Mouse (Mus musculus): ENCODE measurements around the gene Emilin1.

Gene Emilin1

GRCm38 (mm10) chr5:30926073-30926472 is 12.9 kb downstream of the Emilin1 start:
- DNase-seq (ENCODE audit: low read depth): no peak

DNA sequence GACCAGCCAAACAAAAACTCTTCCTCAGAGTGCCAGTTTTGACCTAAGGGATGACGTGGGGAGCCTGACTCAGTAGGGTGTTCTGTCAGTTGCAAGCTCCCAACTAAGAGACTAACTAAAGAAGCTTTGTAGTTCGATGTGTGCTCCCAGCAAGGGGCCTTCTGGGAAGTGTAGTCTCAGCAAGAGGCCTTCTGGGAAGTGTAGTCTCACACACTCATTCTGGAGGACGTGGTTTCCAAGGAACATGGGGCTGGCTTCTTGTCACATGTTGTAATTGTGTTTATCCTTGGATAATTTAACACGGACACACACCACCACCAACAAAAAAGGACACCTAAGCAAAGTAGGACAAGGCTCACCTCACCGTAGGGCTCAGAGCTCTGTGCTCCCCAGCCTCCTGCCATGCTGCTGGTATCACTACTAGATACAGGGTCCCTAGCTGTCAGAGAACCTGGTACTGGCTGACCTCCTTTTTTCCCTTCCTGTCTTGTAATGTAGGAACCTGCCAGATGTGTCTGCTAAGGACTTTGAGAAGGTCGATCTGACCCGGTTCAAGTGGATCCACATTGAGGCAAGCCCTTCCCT is 14.8 kb downstream of the Emilin1 start:
- peak; percentile 62 for DNase-seq (ENCODE audit: low read depth)

DNA sequence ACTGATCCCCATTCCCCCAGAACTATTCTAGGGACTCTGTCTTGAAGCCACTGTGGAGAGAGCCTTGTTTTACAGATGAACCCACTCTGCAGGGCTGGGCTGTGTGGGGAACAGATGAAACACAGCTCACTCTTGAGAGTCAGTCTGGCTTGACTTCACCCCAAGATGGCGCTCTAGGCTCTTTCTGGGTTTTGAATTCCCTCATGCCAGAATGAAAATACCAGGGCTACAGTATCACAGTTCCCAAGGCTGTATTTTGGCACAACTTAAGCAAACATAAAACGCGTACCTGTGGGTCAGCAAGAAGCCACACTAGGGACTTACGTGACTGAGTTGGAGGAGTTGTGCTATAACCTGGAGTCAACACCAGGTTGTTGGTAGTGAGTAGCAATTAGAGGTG is 16.9 kb downstream of the Emilin1 start:
- DNase-seq (ENCODE audit: low read depth): peak; percentile 92

DNA sequence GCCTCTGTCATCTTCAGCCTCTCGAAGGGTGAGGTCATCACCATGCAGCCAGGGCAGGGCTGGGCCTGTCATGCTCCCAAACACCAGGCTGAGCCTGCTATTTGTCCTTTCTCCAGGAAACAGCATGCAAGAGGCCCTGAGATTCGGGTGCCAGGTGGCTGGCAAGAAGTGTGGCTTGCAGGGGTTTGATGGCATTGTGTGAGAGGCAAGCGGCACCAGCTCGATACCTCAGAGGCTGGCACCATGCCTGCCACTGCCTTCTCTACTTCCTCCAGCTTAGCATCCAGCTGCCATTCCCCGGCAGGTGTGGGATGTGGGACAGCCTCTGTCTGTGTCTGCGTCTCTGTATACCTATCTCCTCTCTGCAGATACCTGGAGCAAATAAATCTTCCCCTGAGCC is 17.6 kb downstream of the Emilin1 start:
- no peak for DNase-seq (ENCODE audit: low read depth)

DNA sequence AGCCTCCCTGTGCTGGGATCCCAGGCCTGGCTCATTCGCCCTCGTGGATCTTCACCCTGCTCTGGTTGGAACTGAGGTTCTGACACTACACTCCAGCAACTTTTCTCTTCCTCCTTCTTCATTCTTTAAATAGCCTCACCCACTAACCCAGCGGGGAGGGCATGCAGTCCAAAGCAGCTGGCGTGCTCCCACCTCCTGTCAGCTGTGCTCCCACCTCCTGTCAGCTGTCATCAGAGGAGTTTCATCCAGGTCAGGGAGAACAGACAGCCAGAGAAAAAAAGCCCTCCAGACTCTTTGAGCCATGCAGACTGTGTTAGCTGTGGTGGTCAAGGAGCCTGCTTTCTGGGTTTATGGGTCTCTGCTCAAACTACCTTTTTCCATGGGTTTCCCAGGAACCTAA is 18.2 kb downstream of the Emilin1 start:
- DNase-seq (ENCODE audit: low read depth): no peak

- DNase-seq (ENCODE audit: low read depth): no peak
Observed at GRCm38 (mm10) chr5:30933705-30934104, 20.5 kb downstream of the Emilin1 start.

DNA sequence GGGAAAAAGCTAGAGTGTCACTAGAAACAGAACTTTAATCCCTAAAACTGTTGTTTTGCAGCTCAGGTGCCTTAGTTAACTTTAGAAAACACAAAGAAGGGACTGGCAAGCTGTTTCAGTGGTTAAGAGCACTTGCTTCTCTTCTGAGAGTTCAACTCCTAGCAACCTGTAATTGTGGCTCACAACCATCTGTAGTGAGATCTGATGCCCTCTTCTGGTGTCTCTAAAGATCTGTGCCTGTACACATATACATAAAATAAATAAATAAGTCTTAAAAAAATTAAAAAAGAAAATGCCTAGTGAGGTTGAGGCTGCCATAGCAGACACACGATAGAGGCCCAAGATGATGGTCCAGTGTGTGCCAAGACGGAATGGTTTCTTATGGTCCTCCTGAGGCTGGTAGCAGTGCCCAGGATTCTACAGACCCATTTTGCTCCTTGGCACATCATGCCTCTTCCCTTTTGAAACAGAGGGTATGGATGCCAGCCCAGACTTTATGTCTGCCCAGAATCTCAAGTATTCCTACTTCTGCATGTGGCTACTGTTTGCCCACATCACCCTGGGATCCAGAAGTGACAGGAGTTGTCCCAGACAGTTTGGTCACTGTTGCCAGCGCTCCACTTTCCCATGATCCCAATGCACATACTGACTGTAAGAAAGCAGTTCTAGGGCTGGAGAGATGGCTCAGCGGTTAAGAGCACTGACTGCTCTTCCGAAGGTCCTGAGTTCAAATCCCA is 21.7 kb downstream of the Emilin1 start:
- peak; percentile 34 for DNase-seq (ENCODE audit: low read depth)

GRCm38 (mm10) chr5:30943004-30943403 is 29.8 kb downstream of the Emilin1 start:
- DNase-seq (ENCODE audit: low read depth): no peak

DNA sequence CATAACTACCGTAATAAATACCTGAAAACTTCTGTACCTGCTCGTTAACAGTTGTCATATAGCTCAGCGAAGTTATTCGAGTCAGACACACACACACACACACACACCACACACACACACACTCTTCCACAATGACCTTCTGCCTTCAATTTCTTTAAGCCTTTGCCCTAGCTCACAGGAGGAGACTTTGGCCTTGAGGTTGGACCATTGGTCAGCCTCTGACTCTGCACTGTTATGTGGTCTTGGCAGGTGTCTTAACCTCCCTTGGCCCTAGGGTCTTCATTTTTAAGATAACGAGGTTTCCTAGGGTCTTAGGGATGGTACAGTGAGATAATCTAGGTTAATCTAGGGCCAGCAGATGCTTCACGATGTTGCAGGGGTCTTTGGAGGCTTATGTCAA is 31.1 kb downstream of the Emilin1 start:
- DNase-seq (ENCODE audit: low read depth): no peak

DNA sequence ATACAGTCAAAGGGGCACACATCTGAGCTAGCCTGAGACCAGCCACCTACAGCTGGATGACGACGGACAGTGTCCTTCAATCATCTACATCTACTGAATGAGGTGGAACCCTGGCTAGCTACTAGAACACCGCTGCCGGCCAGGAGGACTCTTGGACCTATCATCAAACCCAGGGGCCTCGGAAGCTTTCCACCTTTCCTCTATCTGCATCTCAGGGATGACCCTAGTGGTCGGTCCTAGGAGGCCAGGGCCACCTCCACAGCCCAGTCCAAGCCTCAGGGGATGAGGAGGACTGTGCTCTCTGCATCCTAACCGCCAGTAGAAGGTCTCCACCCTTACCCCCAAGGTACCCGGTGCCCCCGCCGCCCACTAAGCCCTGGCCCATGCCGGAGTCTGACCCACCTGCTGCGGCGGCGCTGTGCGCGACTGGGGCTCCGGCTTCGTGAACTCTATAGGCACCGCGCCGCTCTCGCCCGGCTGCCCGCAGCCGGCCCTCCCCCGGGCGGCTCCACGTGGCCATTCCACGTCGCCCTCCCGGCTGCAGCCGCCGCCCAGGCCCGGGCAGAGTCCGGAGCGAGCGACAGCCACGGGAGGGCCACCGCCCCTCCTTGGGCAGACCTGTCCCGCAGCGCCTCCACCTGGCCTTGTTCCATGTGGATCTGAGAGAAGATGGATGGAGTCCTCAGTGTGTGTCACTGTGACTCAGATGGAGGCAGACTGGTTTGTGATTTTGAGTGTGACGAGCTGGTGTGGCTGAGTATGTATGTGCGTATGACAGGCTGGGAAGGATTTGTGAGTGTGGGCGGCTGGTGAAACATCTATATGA is 32.0 kb downstream of the Emilin1 start, which contains the start of gene Cgref1:
Gene Cgref1, minus strand, starts transcription at position 636 of the 826 bp plus-strand sequence.
- peak; percentile 75 for DNase-seq (ENCODE audit: low read depth)

GRCm38 (mm10) chr5:30948620-30949019 is 35.4 kb downstream of the Emilin1 start:
- DNase-seq (ENCODE audit: low read depth): no peak

GRCm38 (mm10) chr5:30949654-30950326 is 36.6 kb downstream of the Emilin1 start:
- peak; percentile 96 for DNase-seq (ENCODE audit: low read depth)

DNA sequence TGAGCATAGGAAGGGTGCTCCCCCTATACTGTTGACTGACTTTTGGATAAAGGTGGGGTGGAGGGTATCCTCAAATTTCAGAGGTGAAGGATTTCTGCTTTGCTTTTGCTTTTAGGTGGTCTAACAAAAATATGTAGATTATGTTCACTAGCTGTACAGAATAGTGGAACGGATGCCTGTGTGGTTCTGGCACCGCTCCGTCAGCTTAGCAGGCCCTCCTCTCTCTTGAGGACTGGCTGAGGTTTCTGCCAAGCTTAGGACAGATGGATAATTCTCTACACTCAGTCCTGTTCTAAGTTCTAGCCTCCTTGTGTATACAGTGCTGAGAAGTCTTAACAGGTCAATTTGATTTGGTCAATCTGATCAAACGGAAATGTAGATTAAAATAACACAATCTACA is 37.2 kb downstream of the Emilin1 start:
- peak; percentile 54 for DNase-seq (ENCODE audit: low read depth)

DNA sequence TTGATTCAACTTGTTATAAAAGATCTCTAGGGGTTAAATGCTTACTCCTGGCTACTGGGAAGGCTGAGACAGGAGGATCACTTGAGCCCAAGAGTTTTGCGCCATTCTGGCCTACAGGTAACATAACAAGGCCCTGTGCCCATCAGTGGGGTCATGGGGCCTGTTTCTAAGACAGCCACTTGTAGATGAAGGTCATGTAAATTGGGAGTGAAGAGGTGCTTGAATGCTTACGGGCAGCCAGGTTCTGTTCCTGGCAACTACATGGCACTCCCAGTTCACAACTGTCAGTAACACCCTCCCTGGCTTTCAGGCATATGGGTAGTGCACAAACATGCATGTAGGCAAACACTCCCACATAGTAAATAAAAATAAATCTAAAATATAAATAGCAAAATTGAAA is 37.7 kb downstream of the Emilin1 start:
- DNase-seq (ENCODE audit: low read depth): no peak

- DNase-seq (ENCODE audit: low read depth): no peak
Observed at GRCm38 (mm10) chr5:30951706-30952105, 38.5 kb downstream of the Emilin1 start.

DNA sequence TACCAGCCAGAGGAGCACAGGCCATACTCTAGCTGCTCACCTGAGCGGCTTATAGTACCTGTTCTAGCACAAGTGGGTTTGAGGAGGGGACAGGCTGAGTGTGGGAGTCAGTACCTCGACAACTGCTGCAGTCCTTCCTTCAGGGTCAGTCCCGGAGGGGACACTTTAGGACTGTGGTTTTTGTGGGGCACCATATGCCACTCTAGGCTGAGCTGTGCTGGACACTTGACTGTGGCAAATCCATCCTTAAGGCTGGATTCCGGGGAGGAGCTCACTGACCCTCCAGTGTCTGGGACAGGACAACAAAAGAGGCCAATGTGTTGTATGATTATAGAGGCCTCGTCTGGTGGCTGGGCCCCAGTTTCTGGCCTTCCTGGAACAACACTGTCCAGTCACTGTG is 39.3 kb downstream of the Emilin1 start:
- DNase-seq (ENCODE audit: low read depth): no peak

DNA sequence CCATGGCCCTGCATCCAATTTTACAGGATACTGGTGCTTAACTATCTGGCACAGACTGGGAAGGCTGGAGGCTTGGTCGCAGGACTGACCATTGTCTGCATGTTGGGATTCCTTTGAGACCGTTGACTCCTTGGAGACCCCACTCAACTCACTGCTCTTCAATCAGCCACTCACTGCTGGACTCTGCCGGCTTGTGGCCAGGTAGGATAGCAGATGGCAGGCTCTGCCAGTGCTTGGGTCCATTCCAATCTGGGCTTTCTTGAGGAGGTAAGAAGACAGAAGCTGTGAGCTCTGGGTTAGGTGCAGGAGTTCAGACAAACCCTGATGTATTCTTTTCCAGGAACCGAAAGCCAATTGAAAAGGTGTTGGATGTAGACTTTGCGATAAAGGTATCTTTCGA is 40.9 kb downstream of the Emilin1 start:
- no peak for DNase-seq (ENCODE audit: low read depth)

GRCm38 (mm10) chr5:30954556-30954955 is 41.4 kb downstream of the Emilin1 start:
- no peak for DNase-seq (ENCODE audit: low read depth)

DNA sequence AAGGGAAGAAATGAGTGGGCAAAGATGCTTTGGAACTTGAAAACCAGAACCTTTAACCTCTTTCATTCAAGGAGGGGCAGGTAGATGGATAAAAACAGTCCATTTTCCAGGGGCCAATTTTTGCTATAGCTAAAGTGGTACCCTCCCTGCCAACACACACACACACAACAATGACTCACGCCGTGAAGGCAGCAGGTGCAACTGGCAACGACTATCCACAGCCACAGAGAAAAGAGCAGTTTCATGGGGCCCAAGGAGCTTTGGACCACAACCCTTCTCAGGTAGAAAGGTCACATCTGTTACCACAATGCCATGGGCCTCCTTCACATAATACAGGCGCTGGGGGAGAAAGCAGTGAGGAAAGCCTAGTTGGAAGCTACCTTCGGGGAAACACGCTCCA is 42.5 kb downstream of the Emilin1 start:
- DNase-seq (ENCODE audit: low read depth): no peak

DNA sequence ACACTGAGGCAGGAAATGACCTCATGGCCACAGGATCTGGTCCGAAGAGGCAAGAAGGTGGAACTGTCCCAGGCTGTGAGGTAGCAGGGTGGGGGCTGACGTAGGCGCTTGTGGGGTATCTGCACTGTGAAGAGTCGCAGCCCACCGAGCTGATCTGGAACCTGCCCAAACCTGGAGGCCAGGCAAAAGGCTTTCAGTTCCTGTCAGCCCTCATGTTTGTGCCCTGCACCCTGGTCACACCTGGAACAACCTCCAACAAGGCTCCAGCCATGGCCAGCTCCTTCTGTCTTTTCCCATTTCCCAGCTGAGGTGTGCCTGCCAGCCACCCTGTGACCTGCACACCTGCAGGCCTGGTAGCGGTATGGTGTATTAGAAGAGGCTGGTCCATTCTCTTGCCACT is 44.7 kb downstream of the Emilin1 start:
- DNase-seq (ENCODE audit: low read depth): no peak

DNA sequence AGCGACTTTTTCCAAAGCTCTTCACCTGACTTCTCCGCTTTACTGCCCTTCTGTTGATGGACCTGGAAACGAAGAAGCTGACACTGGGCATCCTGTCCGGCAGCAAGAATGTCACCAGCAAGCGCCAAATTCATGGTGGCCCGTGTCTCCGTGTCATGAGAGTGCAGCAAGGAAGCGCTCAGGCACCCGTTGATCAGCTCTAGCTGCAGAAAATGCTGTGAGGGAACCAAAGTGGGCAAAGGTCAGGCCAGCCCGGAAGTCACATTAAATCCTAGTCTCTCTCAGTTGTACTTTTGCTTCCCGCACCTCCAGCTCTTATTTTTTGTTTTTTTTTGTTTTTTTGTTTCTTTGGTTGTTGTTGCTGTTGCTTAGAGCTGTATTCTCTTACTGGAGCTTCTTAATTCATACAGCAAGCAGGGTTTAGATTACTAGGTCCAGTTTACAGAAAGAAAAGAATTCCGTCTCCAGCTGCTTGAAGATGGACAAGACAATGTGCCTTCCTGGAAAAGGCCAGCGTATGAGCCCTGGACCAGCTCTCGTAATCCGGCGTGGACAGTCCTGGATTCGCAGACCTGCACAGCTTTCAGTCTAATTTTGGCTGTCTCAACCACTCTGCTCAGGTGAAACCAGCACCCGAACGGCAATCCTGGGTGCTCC is 46.1 kb downstream of the Emilin1 start:
- no peak for DNase-seq (ENCODE audit: low read depth)

GRCm38 (mm10) chr5:30959966-30960501 is 46.8 kb downstream of the Emilin1 start, which contains the start of gene Preb:
Preb (minus strand) TSS chr5:30960361.
- peak; percentile 100 for DNase-seq (ENCODE audit: low read depth)
